Mouse (Mus musculus) cortical plate, adult 2 months (tissue): Measurements from ENCODE around the gene Hnrnpa3.

ENCODE experiments used
- CTCF ChIP-seq: fragments of 200-500 bp; IDR thresholded peaks from 2 replicates; pipeline ENCODE4 v1.5.1; 2011; ENCODE audit warnings: mild to moderate bottlenecking, control low read depth, low read length; ENCODE audit not compliant: insufficient read depth; ENCODE audit errors: extremely low read depth
- POLR2A ChIP-seq: fragments of 200-500 bp; IDR thresholded peaks from 2 replicates; pipeline ENCODE4 v1.6.1; 2011; ENCODE audit warnings: mild to moderate bottlenecking, low read length, control low read depth; ENCODE audit not compliant: insufficient read depth; ENCODE audit errors: extremely low read depth

DNA sequence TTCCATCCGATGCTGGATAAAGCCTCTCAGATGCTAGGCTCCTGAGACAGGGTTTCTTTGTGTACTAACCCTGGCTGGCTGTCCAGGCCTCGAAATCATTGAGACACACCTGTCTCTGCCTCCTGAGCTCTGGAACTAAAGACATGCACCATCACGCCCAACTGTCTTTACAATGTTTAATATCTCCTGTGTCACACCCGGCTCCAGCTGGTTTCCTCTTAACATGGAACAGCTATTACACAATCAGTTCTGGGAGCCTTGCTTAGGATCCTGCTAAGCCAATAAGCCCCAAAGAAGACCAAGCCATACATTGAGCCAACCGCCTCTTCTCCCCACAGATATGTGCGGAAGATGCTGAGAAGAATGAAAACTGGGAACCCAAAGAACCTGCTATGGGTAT lies 44.5 kb upstream of the Hnrnpa3 start:
- TF ChIP-seq CTCF (no peak), POLR2A (no peak)
